Mouse (Mus musculus) forebrain, embryonic 11.5 days (tissue): ENCODE measurements around the gene AY074887. TPM values are rescaled to one million over a fixed set of nuclear protein-coding genes. Genes with fewer than 3 reads are reported as not detected.
"Not testable (repeated sequence)": the region's sequence is repeated elsewhere in the genome, so short reads cannot be mapped to it uniquely, and the experiment has no call there.

Experiments
- ATAC-seq: fragments of 200-750 bp; cut with Nextera tagmentation; replicated peaks from 2 replicates; pipeline ENCODE4 v1.8.0; 2017; ENCODE audit warnings: moderate TSS enrichment; ENCODE audit not compliant: low FRiP score
- DNase-seq: peaks from one replicate; pipeline ENCODE4 v3.0.0-alpha.2; 2017; ENCODE audit warnings: low spot score
- H3K27ac ChIP-seq: fragments of 300-500 bp; sonication (generic); 2 replicates; pipeline ENCODE4 v1.5.1; 2014; ENCODE audit warnings: low read depth, low read length
- H3K27me3 ChIP-seq: fragments of 300-500 bp; sonication (generic); 2 replicates; pipeline ENCODE4 v1.6.1; 2014; ENCODE audit warnings: mild to moderate bottlenecking, low read length, mixed read lengths; ENCODE audit not compliant: control insufficient read depth, insufficient read depth
- H3K36me3 ChIP-seq: fragments of 300-500 bp; sonication (generic); 2 replicates; pipeline ENCODE4 v1.6.1; 2014; ENCODE audit warnings: mild to moderate bottlenecking, low read length, moderate library complexity, mixed read lengths; ENCODE audit not compliant: control insufficient read depth, insufficient read depth
- H3K4me1 ChIP-seq: fragments of 300-500 bp; sonication (generic); replicated peaks from 2 replicates; pipeline ENCODE4 v1.6.1; 2014; ENCODE audit warnings: low read length, mixed read lengths; ENCODE audit not compliant: control insufficient read depth, insufficient read depth
- H3K4me2 ChIP-seq: fragments of 300-500 bp; sonication (generic); 2 replicates; pipeline ENCODE4 v1.6.1; 2014; ENCODE audit warnings: low read depth, mild to moderate bottlenecking, low read length, moderate library complexity, mixed read lengths; ENCODE audit not compliant: severe bottlenecking
- H3K4me3 ChIP-seq: fragments of 300-500 bp; sonication (generic); 2 replicates; pipeline ENCODE4 v1.5.1; 2014; ENCODE audit warnings: low read depth, low read length
- H3K9ac ChIP-seq: fragments of 300-500 bp; sonication (generic); 2 replicates; pipeline ENCODE4 v1.6.1; 2014; ENCODE audit warnings: low read length
- H3K9me3 ChIP-seq: fragments of 300-500 bp; sonication (generic); 2 replicates; pipeline ENCODE4 v1.6.1; 2016; ENCODE audit warnings: low read length, mixed read lengths; ENCODE audit not compliant: control insufficient read depth
- WGBS: fragments of 180-500 bp; shearing (Covaris S2); extraction: QIAGEN DNeasy Blood & Tissue Kit; methylation state at CpG from one replicate; pipeline ENCODE4 v1.1.7; 2014; 5-methylcytosine and 5-hydroxymethylcytosine counted together
- polyA plus RNA-seq: library from polyadenylated mRNA; unstranded; fragments of >200 nt; fragmentation: Nextera tagmentation; extraction: Ambion mirVana; gene quantifications from 2 replicates; pipeline ENCODE4 v1.2.1, GENCODE M21; 2014

Gene AY074887
- polyA plus RNA-seq, 1 experiment from 2014 or later: 0.86 TPM

DNA sequence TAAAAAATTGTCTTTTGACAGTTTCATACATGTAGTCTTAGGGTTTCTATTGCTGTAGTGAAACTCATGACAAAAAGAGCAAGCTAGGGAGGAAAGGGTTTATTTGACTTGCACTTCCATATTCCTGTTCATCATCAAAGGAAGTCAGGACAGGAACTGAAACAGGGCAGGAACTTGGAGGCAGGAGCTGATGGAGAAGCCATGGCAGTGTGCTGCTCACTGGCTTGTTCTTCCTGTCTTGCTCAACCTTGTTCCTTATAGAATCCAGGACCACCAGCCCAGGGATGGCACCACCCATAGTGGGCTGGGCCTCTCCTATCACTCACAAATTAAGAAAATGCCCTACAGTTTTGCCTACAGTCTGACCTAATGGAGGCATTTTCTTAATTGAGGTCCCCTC is 12.9 kb upstream of the AY074887 start:
- DNase-seq: no peak
- Histone ChIP-seq H3K36me3 (no peaks in the 10 kb centered on the region; the same call in 1 of the 2 replicates), H3K27ac (no peak overlapping the region), H3K4me3 (no peak overlapping the region), H3K9ac (no peak overlapping the region), H3K9me3 (no peaks in the 10 kb centered on the region), H3K4me1 (no peaks in the 10 kb centered on the region), H3K4me2 (no peak overlapping the region), H3K27me3 (no peaks in the 10 kb centered on the region)
- ATAC-seq: no peak

DNA sequence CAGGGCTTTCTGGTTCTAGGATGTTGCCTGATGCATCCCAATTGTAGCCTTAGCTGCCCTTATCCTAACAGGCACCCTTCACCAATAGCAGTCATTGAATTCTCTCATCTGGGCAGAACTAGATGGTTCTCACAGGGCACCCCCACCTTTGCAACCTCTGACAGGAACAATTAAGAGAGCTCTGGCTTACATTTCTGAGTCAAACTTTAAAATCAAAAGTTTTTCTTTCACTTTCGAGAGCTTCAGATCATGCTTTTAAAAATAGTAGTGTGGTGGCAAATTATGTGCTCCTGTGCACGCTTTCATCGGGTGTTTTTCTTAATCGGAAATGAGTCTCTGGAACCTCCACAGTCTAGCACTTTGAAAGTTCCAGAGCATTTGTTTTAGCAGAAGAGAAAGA is 10.3 kb upstream of the AY074887 start:
- Histone ChIP-seq H3K4me2 (no peak overlapping the region), H3K4me3 (no peak overlapping the region), H3K36me3 (peaks cover 6% of the 10 kb centered on the region), H3K9ac (no peak overlapping the region), H3K4me1 (no peaks in the 10 kb centered on the region), H3K27ac (no peak overlapping the region), H3K27me3 (no peaks in the 10 kb centered on the region), H3K9me3 (no peaks in the 10 kb centered on the region)
- no peak for ATAC-seq
- WGBS: 92% methylated on average over 4 of the region's 4 CpGs
- DNase-seq: no peak

DNA sequence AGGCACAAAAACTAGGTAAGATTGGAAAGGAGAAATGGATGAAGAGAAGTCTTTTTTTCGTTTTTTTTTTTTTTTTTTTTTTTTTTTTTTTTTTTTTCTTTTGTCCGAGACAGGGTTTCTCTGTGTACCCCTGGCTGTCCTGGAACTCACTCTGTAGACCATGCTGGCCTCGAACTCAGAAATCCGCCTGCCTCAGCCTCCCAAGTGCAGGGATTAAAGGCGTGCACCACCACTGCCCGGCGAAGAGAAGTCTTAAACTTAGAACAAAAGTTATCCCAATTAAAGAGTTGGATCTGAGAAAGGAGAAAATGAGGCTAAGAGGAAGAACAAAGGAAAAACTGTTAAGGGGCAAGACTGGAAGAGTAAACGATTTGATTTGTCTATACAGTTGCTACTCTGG is 636 bp downstream of the AY074887 start:
- H3K9me3 ChIP-seq, H3K4me1 ChIP-seq, DNase-seq, H3K27me3 ChIP-seq, H3K36me3 ChIP-seq: not testable (repeated sequence)
- WGBS: 51% methylated on average over 8 of the region's 8 CpGs
- Histone ChIP-seq H3K9ac (peak overlapping the region; percentile 86), H3K4me2 (peak overlapping the region; percentile 64), H3K4me3 (peak overlapping the region; percentile 92), H3K27ac (peak overlapping the region; percentile 81; the same call in 1 of the 2 replicates)
- peak; percentile 60; the same call in 1 of the 2 replicates for ATAC-seq

DNA sequence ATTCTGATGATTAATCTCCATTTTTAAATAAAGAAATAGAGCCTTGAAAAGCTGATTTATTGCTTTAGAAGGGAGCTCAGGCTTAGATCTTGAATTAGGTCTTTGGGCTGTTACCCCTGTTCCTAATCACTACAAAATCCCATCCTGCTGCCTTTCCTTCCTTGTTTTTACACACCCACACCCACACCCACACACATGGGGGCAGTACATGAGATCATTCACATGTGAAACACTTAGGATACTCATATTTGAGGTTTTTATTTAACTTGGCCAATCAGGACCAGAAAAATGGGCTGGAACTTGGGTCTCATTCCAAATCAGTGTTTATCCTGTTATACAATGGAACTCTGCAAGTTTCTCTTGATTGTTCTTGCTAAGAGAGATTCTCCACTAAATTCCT is 1.3 kb downstream of the AY074887 start:
- no peak for ATAC-seq
- Histone ChIP-seq H3K4me3 (no peak overlapping the region), H3K9ac (no peak overlapping the region), H3K27me3 (no peaks in the 10 kb centered on the region), H3K4me1 (peaks cover 2% of the 10 kb centered on the region; the same call in 1 of the 2 replicates), H3K27ac (no peak overlapping the region), H3K9me3 (no peaks in the 10 kb centered on the region), H3K4me2 (no peak overlapping the region), H3K36me3 (no peaks in the 10 kb centered on the region)
- no peak for DNase-seq

DNA sequence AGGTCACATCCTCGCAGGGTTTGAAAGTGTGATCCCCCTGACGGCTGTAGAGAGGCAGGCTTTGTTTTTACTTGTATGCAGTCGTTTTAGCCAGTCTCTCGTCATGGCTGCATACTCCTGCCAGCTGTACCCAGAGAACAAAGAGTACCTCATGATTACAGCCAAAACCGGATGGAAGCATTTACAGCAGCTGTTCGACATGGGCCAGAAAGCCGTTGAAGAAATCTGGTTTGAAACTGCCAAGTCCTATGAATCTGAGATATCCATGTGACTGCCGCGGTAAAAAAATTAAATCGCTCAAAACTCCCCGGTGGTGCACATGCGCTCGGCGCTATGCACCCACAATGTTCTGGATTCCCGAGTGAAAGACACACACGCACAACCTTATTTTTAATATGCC is 4.5 kb downstream of the AY074887 start:
- Histone ChIP-seq H3K9ac (no peak overlapping the region), H3K4me3 (no peak overlapping the region), H3K4me1 (no peaks in the 10 kb centered on the region), H3K36me3 (no peaks in the 10 kb centered on the region), H3K27me3 (no peaks in the 10 kb centered on the region), H3K4me2 (no peak overlapping the region), H3K9me3 (no peaks in the 10 kb centered on the region), H3K27ac (no peak overlapping the region)
- 79% methylated on average over 16 of the region's 16 CpGs for WGBS
- no peak for DNase-seq
- ATAC-seq: no peak

DNA sequence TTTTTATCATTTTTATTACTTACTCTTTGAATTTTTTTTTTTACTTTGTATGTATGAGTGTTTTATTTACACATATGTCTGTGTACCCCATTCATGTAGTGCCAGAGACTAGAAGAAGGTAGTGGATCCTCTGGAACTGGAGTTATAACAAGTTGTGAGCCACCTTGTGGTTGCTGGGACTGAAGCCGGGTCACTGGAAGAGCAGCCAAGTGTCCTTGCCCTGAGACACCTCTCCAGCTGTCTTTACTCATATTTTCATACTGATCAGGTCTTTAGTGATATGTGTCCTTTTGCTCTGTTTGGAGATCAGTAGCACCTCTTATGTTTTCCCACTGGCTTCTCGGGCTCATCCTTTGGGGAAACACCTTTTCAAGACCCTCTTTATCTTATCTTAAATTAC is 6.3 kb downstream of the AY074887 start:
- no peak overlapping the region for H3K27ac ChIP-seq
- no peak for DNase-seq
- no peaks in the 10 kb centered on the region for H3K27me3 ChIP-seq
- no peak overlapping the region for H3K4me3 ChIP-seq
- no peak for ATAC-seq
- WGBS: 78% methylated on average over 2 of the region's 2 CpGs
- H3K36me3 ChIP-seq: no peaks in the 10 kb centered on the region
- no peaks in the 10 kb centered on the region for H3K9me3 ChIP-seq
- H3K4me1 ChIP-seq: no peaks in the 10 kb centered on the region
- H3K9ac ChIP-seq: no peak overlapping the region
- H3K4me2 ChIP-seq: no peak overlapping the region

DNA sequence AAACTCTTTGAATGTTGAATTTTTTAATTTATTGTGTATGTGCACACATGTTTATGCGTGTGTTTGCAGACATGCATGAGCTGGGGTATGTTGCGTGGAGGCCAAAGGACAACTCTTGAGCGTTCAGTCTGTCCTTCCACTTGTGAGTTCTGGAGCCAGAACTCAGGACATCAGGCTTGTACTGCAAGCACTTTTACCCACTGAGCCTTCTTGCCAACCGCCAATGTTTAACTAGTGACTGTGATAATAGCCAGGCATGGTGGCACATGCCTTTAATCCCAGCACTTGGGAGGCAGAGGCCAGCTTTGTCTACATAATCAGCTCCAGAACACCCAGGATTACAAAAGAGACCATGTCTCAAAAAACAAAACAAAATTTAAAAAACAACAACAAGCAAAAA is 8.7 kb downstream of the AY074887 start:
- Histone ChIP-seq H3K4me3 (no peak overlapping the region), H3K4me2 (no peak overlapping the region), H3K36me3 (no peaks in the 10 kb centered on the region), H3K9me3 (no peaks in the 10 kb centered on the region), H3K27ac (no peak overlapping the region), H3K4me1 (no peaks in the 10 kb centered on the region), H3K27me3 (no peaks in the 10 kb centered on the region), H3K9ac (no peak overlapping the region)
- ATAC-seq: no peak
- DNase-seq: no peak
- WGBS: 93% methylated on average over 4 of the region's 4 CpGs

DNA sequence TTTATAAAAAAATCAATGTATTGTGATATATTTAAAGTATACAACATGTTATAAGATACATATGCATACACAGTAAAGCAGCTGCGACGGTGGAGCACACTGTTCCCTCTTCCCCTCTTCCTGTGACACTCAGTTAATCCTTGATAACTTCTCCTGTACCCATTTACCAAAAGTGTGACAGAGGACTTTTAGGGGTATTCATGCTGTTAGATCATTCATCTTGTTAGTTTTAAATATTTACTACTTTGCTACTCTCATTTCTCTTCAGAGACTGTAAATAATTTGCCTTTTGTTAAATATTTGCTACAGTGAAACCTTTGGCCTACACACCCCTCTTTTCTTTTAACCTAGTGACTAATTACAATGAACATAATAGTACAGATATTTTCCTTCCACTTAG is 18.4 kb downstream of the AY074887 start:
- WGBS: 74% methylated on average over 2 of the region's 2 CpGs
- no peak for ATAC-seq
- Histone ChIP-seq H3K9me3 (no peaks in the 10 kb centered on the region), H3K27ac (no peak overlapping the region), H3K36me3 (no peaks in the 10 kb centered on the region), H3K27me3 (no peaks in the 10 kb centered on the region), H3K4me1 (no peaks in the 10 kb centered on the region), H3K4me2 (no peak overlapping the region), H3K9ac (no peak overlapping the region), H3K4me3 (no peak overlapping the region)
- no peak for DNase-seq

DNA sequence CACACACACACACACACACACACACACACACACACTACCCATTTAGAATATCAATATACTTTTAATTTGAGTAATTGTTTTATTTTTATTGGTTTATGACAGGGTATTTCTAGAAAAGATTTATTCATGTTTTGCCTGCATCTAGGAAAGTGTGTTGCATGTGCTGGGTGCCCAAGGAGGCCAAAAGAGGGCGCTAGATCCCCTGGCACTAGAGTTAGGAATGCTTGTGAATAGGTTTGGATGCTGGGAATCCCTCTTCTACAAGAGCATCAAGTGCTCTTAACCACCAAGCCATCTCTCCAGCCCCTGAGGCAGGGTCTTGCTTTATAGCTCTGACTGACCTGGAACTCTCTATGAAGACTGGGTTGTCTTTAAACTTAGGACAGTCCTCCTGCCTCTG is 19.0 kb downstream of the AY074887 start:
- Histone ChIP-seq H3K4me2 (no peak overlapping the region), H3K9me3 (no peaks in the 10 kb centered on the region), H3K4me3 (no peak overlapping the region), H3K9ac (no peak overlapping the region), H3K27me3 (no peaks in the 10 kb centered on the region), H3K27ac (no peak overlapping the region), H3K4me1 (no peaks in the 10 kb centered on the region), H3K36me3 (no peaks in the 10 kb centered on the region)
- WGBS: 0% methylated on average over 1 of the region's 1 CpGs
- no peak for DNase-seq
- ATAC-seq: no peak
